Mouse (Mus musculus) CH12.LX (cell line): Measurements from ENCODE around the gene Ptbp1. TPM values are rescaled to one million over a fixed set of nuclear protein-coding genes. Genes with fewer than 3 reads are reported as not detected.
A peak's percentile ranks its signal among the peaks of the same experiment; 100 is the strongest.
"Not testable (repeated sequence)": the region's sequence is repeated elsewhere in the genome, so short reads cannot be mapped to it uniquely, and the experiment has no call there.

Experiments used
- DNase-seq: peaks from one replicate; pipeline ENCODE4 v3.0.0-alpha.2; 2013; ENCODE audit errors: extremely low read depth
- H3K27ac ChIP-seq: 2 replicates; pipeline ENCODE4 v1.5.1; 2012; ENCODE audit warnings: low read depth, mild to moderate bottlenecking, control low read depth, moderate library complexity; ENCODE audit not compliant: insufficient read depth
- H3K27me3 ChIP-seq: replicated peaks from 2 replicates; pipeline ENCODE3; 2012; ENCODE audit warnings: inconsistent platforms
- H3K36me3 ChIP-seq, 2 experiments: replicated peaks in 1 of 2; 2 replicates each; pipeline versions ENCODE3 to v1.6.1; 2012; ENCODE audit warnings: inconsistent platforms in 1 of 2, low read length in 1 of 2, mild to moderate bottlenecking in 1 of 2, mixed read lengths in 1 of 2, moderate library complexity in 1 of 2; ENCODE audit not compliant: control insufficient read depth in 1 of 2, insufficient read depth in 1 of 2
- H3K4me1 ChIP-seq, 2 experiments: 2 replicates each; pipeline ENCODE4 v1.6.1; 2012; ENCODE audit warnings: inconsistent platforms in 1 of 2, moderate library complexity in 1 of 2; ENCODE audit not compliant: insufficient read depth in 2 of 2, control insufficient read depth in 1 of 2
- H3K4me2 ChIP-seq: 2 replicates; pipeline ENCODE4 v1.6.1; 2012; ENCODE audit warnings: low read depth, mild to moderate bottlenecking, control low read depth; ENCODE audit not compliant: poor library complexity, insufficient read depth, severe bottlenecking
- H3K4me3 ChIP-seq, 3 experiments: fragments of 150-350 bp in 1 of 3; sonication (generic) in 1 of 3; replicated peaks in 1 of 3; 2 replicates each; pipeline versions ENCODE3 to v1.5.1; 2011 to 2012; ENCODE audit warnings: low read depth in 2 of 3, low read length in 2 of 3, mild to moderate bottlenecking in 2 of 3, moderate library complexity in 2 of 3, control low read depth in 1 of 3, improper control_type of control experiment in 1 of 3, inconsistent platforms in 1 of 3, mixed read lengths in 1 of 3; ENCODE audit not compliant: poor library complexity in 1 of 3
- H3K79me2 ChIP-seq: replicated peaks from 2 replicates; pipeline ENCODE4 v1.6.1; 2012; ENCODE audit warnings: mild to moderate bottlenecking, moderate library complexity; ENCODE audit not compliant: control insufficient read depth, poor library complexity, insufficient read depth, severe bottlenecking; ENCODE audit errors: extremely low read depth
- H3K9ac ChIP-seq: 2 replicates; pipeline ENCODE4 v1.6.1; 2012; ENCODE audit warnings: low read depth, mild to moderate bottlenecking, control low read depth, moderate library complexity; ENCODE audit not compliant: insufficient read depth
- H3K9me3 ChIP-seq: replicated peaks from 2 replicates; pipeline ENCODE3; 2012; ENCODE audit warnings: low read length, inconsistent platforms, mixed read lengths
- BHLHE40 ChIP-seq: IDR thresholded peaks from 2 replicates; pipeline ENCODE4 v1.6.1; 2011; ENCODE audit warnings: mild to moderate bottlenecking, low read depth, low read length, improper control_type of control experiment
- CHD2 ChIP-seq: IDR thresholded peaks from 2 replicates; pipeline ENCODE4 v1.6.1; 2011; ENCODE audit warnings: low read length, improper control_type of control experiment
- CTCF ChIP-seq, 2 experiments: IDR thresholded peaks in 1 of 2; conservative IDR thresholded peaks in 1 of 2; 2 replicates each; pipeline ENCODE4 v1.5.1; 2011 to 2012; ENCODE audit warnings: low read depth in 2 of 2, low read length in 2 of 2, improper control_type of control experiment in 1 of 2, inconsistent platforms in 1 of 2, mild to moderate bottlenecking in 1 of 2, moderate library complexity in 1 of 2
- IRF4 ChIP-seq: IDR thresholded peaks from 2 replicates; pipeline ENCODE4 v1.6.1; 2014; ENCODE audit warnings: low read depth, mild to moderate bottlenecking, inconsistent platforms, low read length, improper control_type of control experiment
- MAX ChIP-seq: IDR thresholded peaks from 2 replicates; pipeline ENCODE4 v1.6.1; 2011; ENCODE audit warnings: low read length, improper control_type of control experiment
- MEF2A ChIP-seq: IDR thresholded peaks from 2 replicates; pipeline ENCODE4 v1.6.1; 2014; ENCODE audit warnings: low read depth, mild to moderate bottlenecking, inconsistent platforms, low read length, improper control_type of control experiment, borderline replicate concordance
- MXI1 ChIP-seq: IDR thresholded peaks from 2 replicates; pipeline ENCODE4 v1.6.1; 2011; ENCODE audit warnings: mild to moderate bottlenecking, low read depth, low read length, improper control_type of control experiment
- PAX5 ChIP-seq: IDR thresholded peaks from 2 replicates; pipeline ENCODE4 v1.6.1; 2012; ENCODE audit warnings: low read length, inconsistent platforms, mixed read lengths
- POLR2AphosphoS2 ChIP-seq: IDR thresholded peaks from 2 replicates; pipeline ENCODE4 v1.6.1; 2011; ENCODE audit warnings: low read depth, low read length, improper control_type of control experiment
- RAD21 ChIP-seq: IDR thresholded peaks from 2 replicates; pipeline ENCODE4 v1.6.1; 2011; ENCODE audit warnings: low read depth, mild to moderate bottlenecking, low read length, improper control_type of control experiment, moderate library complexity
- SIN3A ChIP-seq: IDR thresholded peaks from 2 replicates; pipeline ENCODE4 v1.6.1; 2012; ENCODE audit warnings: low read length, improper control_type of control experiment, inconsistent platforms
- SMC3 ChIP-seq: IDR thresholded peaks from 2 replicates; pipeline ENCODE4 v1.6.1; 2011; ENCODE audit warnings: low read depth, low read length, improper control_type of control experiment
- TBP ChIP-seq: conservative IDR thresholded peaks from 2 replicates; pipeline ENCODE4 v1.6.1; 2011; ENCODE audit warnings: low read depth, low read length, improper control_type of control experiment
- USF1 ChIP-seq: IDR thresholded peaks from 2 replicates; pipeline ENCODE4 v1.6.1; 2014; ENCODE audit warnings: low read depth, mild to moderate bottlenecking, inconsistent platforms, low read length, improper control_type of control experiment
- ZC3H11A ChIP-seq: IDR thresholded peaks from 2 replicates; pipeline ENCODE4 v1.6.1; 2012; ENCODE audit warnings: low read depth, mild to moderate bottlenecking, inconsistent platforms, low read length, improper control_type of control experiment
- dilution Hi-C: fragments of 300-500 bp; cut with MboI; formaldehyde crosslinking; loops from 2 replicates; pipeline ENCODE4 v1.14.3; 2020; ENCODE audit warnings: low sequenced_read_pairs; ENCODE audit not compliant: extremely low pct_unique_long_range_greater_than_20kb, extremely low pct_ligation_motif_present
- in situ Hi-C: fragments of 300-500 bp; cut with MboI; formaldehyde crosslinking; loops from 3 replicates; pipeline ENCODE4 v1.14.3; 2019; ENCODE audit warnings: low sequenced_read_pairs, low pct_ligation_motif_present, low pct_unique_long_range_greater_than_20kb, mixed read lengths
- polyA plus RNA-seq: library from polyadenylated mRNA; unstranded; fragments of >175 nt; gene quantifications from 2 replicates; pipeline ENCODE4 v1.2.1, GENCODE M21; 2012; ENCODE audit warnings: low read depth; ENCODE audit not compliant: insufficient read length
- total RNA-seq, 2 experiments: library from RNA; depleted of rRNA; stranded (reverse); fragments of 300-350 nt in 1 of 2; fragments of >200 nt in 1 of 2; gene quantifications; 2 replicates each; pipeline ENCODE4 v1.2.3; 2012 to 2014

Gene Ptbp1
- total and polyA plus RNA-seq, 3 experiments = 252 to 497 (median 284) TPM

- no peaks in the 10 kb centered on the region for H3K79me2 ChIP-seq
Observed at GRCm38 (mm10) chr10:79889386-79889785, 35.2 kb downstream of the Ptbp1 start.

GRCm38 (mm10) chr10:79890670-79891069 is 36.4 kb downstream of the Ptbp1 start, which contains the start of gene Cfd:
TSS of gene Cfd (plus strand) at chr10:79890853.
- no peak within 1 kb of the TSS for H3K4me3 ChIP-seq
- H3K4me2 ChIP-seq = no peak within 1 kb of the TSS
- H3K27ac ChIP-seq = no peak within 1 kb of the TSS
- DNase-seq = no peak
- H3K9me3 ChIP-seq = no peaks in the 10 kb centered on the region
- peaks cover 16% of the 10 kb centered on the region for H3K27me3 ChIP-seq
- TF ChIP-seq PAX5 (no peak), MXI1 (no peak), BHLHE40 (no peak), POLR2AphosphoS2 (no peak)
- no peak within 1 kb of the TSS for H3K9ac ChIP-seq
- H3K79me2 ChIP-seq = no peaks in the 10 kb centered on the region
- H3K36me3 ChIP-seq = peaks cover 7 to 19% of the 10 kb centered on the region in 2 experiments
- in situ Hi-C loops = loop anchor here (5.0 kb wide), 1 partner anchor 37 kb away; the partner anchor contains the start of gene Arid3a
- dilution Hi-C loops = no loop called here
- H3K4me1 ChIP-seq = peaks cover 0 to 24% of the 10 kb centered on the region in 2 experiments; a peak in 3 of 4 replicates

More at GRCm38 (mm10) chr10:79889386-79889785, 35.2 kb downstream of the Ptbp1 start:
- Histone ChIP-seq H3K4me1 (peaks cover 0 to 16% of the 10 kb centered on the region in 2 experiments; a peak in 3 of 4 replicates), H3K9me3 (no peaks in the 10 kb centered on the region), H3K4me2 (no peak overlapping the region), H3K9ac (no peak overlapping the region), H3K36me3 (peaks cover 0 to 10% of the 10 kb centered on the region in 2 experiments), H3K27ac (no peak overlapping the region), H3K27me3 (peaks cover 16% of the 10 kb centered on the region), H3K4me3 (no peak overlapping the region)
- TF ChIP-seq CHD2 (no peak), SIN3A (no peak), MAX (no peak), CTCF (conservative IDR thresholded peaks at IDR 0.05 in 1 of 2, IDR thresholded peaks at IDR 0.05 in 1 of 2; ENCODE audit: low read depth in 2 of 2, low read length in 2 of 2) (no peak), IRF4 (no peak), USF1 (no peak), MEF2A (no peak)
- DNase-seq = no peak
- in situ Hi-C loops = no loop called here
- dilution Hi-C loops = no loop called here

GRCm38 (mm10) chr10:79892451-79893118 is 38.4 kb downstream of the Ptbp1 start:
- TF ChIP-seq RAD21 (peak; percentile 77), ZC3H11A (peak; percentile 38; the same call in 1 of the 2 replicates), TBP (0 out of 2 replicates have a peak, but pooled peaks have one; percentile 64), CTCF (conservative IDR thresholded peaks at IDR 0.05 in 1 of 2, IDR thresholded peaks at IDR 0.05 in 1 of 2; ENCODE audit: low read depth in 2 of 2, low read length in 2 of 2) (peak in 1 of 2 experiments; percentile 85; a peak in 2 of 4 replicates), SMC3 (peak; percentile 84)
- TF ChIP-seq, all 38 proteins: peak for 5; not testable (repeated sequence) for 33
- dilution Hi-C loops = not testable (repeated sequence)
- peaks cover 18 to 36% of the 10 kb centered on the region in 2 experiments for H3K36me3 ChIP-seq

More at GRCm38 (mm10) chr10:79892451-79893118, 38.4 kb downstream of the Ptbp1 start:
- H3K4me2 ChIP-seq, H3K27ac ChIP-seq, H3K4me3 ChIP-seq, H3K79me2 ChIP-seq, H3K9ac ChIP-seq, H3K9me3 ChIP-seq: not testable (repeated sequence)
- peak; percentile 72 for DNase-seq
- peaks cover 16% of the 10 kb centered on the region for H3K27me3 ChIP-seq
- H3K4me1 ChIP-seq = peaks cover 2 to 35% of the 10 kb centered on the region in 2 experiments
- in situ Hi-C loops = loop anchor here (5.0 kb wide), 1 partner anchor 35 kb away; the partner anchor contains the start of gene Arid3a
